Mouse (Mus musculus): Measurements from ENCODE around the gene 4933427D14Rik. TPM values are rescaled to one million over a fixed set of nuclear protein-coding genes. Genes with fewer than 3 reads are reported as not detected.

4933427D14Rik gene
- polyA plus RNA-seq, 1 experiment from 2014 or later: 9.2 TPM

DNA sequence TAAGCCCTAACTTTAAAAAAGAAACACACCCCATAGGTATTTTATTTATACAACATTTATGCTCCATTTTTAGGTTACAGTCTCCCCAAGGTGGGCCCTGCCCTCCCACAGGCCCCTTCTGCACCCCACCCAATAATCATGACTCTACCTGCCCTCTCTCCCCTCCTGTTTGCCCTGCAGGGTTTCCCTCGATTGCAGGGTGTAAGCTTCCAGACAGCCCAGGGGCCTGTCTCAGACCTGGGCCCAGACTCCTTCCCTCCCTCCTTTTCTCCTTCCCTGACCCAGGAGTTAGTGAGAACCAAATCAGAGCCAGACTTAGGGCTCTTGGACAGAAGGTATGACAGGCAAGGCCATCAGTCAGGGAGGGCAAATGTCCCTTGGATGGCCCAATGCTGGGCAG is 25.7 kb upstream of the 4933427D14Rik start:
- Histone ChIP-seq H3K4me3 (ENCODE audit: low read depth, low read length) (no peak overlapping the region), H3K36me3 (ENCODE audit: insufficient read depth, low read length) (no peaks in the 10 kb centered on the region), H3K9ac (replicated peaks; ENCODE audit: low read depth) (no peak overlapping the region), H3K27me3 (replicated peaks; ENCODE audit: insufficient read depth, low read length) (no peaks in the 10 kb centered on the region), H3K4me2 (replicated peaks; ENCODE audit: low read depth, low read length) (no peak overlapping the region), H3K9me3 (ENCODE audit: low read length) (no peaks in the 10 kb centered on the region), H3K4me1 (ENCODE audit: insufficient read depth, low read depth, low read length) (no peaks in the 10 kb centered on the region), H3K27ac (ENCODE audit: low read length) (no peak overlapping the region)
- ATAC-seq: no peak
- TF ChIP-seq EP300 (IDR thresholded peaks at IDR 0.05) (no peak), CTCF (IDR thresholded peaks at IDR 0.05) (no peak)
- no peak for DNase-seq (ENCODE audit: low spot score)
- 62% methylated on average over 1 of the region's 1 CpGs for WGBS

DNA sequence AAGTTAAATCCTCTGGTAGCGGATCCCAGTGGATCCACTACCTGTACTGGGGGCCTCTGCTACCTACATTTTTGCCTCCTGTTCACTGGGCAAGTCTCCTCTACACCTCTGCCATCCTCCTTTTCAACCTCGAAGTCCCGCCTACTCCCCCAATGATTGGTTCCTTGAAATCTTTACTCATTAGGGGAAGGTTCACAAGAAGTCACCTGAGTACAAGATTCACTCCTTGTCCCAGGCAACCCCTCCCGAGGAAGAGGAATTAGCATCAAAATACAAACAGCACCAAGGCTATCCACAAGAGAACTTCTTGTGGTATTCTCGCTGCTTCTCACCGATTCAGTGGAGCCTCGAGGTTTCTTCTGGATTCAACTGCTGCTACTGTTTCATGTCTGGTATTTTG is 24.8 kb upstream of the 4933427D14Rik start:
- no peak for DNase-seq (ENCODE audit: low spot score)
- 81% methylated on average over 7 of the region's 7 CpGs for WGBS
- Histone ChIP-seq H3K4me2 (replicated peaks; ENCODE audit: low read depth, low read length) (no peak overlapping the region), H3K36me3 (ENCODE audit: insufficient read depth, low read length) (no peaks in the 10 kb centered on the region), H3K4me1 (ENCODE audit: insufficient read depth, low read depth, low read length) (no peaks in the 10 kb centered on the region), H3K9ac (replicated peaks; ENCODE audit: low read depth) (no peak overlapping the region), H3K27ac (ENCODE audit: low read length) (no peak overlapping the region), H3K27me3 (replicated peaks; ENCODE audit: insufficient read depth, low read length) (no peaks in the 10 kb centered on the region), H3K4me3 (ENCODE audit: low read depth, low read length) (no peak overlapping the region), H3K9me3 (ENCODE audit: low read length) (no peaks in the 10 kb centered on the region)
- no peak for TF ChIP-seq CTCF (IDR thresholded peaks at IDR 0.05)
- no peak for TF ChIP-seq EP300 (IDR thresholded peaks at IDR 0.05)
- ATAC-seq: no peak

DNA sequence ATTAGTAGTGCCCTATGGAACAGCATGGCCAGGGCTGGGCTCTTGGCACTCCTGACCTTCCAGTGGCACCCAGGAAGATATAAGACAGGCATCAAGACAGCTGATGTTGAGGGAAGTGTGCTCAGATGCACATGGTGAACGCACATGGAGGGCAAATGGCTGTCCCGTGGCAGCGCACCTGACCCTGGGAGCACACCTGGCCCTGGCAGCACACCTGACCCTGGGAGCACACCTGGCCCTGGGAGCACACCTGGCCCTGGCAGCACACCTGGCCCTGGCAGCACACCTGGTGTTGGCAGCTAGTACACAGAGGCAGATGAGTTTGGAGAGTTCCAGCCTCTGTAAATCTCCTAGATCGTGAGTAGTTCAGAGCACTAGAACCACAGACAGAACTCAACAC is 21.3 kb upstream of the 4933427D14Rik start:
- H3K4me2 ChIP-seq (replicated peaks; ENCODE audit: low read depth, low read length): no peak overlapping the region
- no peak overlapping the region for H3K27ac ChIP-seq (ENCODE audit: low read length)
- no peaks in the 10 kb centered on the region for H3K36me3 ChIP-seq (ENCODE audit: insufficient read depth, low read length)
- no peak for TF ChIP-seq CTCF (IDR thresholded peaks at IDR 0.05)
- TF ChIP-seq EP300 (IDR thresholded peaks at IDR 0.05): no peak
- no peak overlapping the region for H3K9ac ChIP-seq (replicated peaks; ENCODE audit: low read depth)
- H3K4me1 ChIP-seq (ENCODE audit: insufficient read depth, low read depth, low read length): no peaks in the 10 kb centered on the region
- H3K9me3 ChIP-seq (ENCODE audit: low read length): no peaks in the 10 kb centered on the region
- DNase-seq (ENCODE audit: low spot score): no peak
- H3K27me3 ChIP-seq (replicated peaks; ENCODE audit: insufficient read depth, low read length): no peaks in the 10 kb centered on the region
- ATAC-seq: no peak
- WGBS: 79% methylated on average over 4 of the region's 4 CpGs
- no peak overlapping the region for H3K4me3 ChIP-seq (ENCODE audit: low read depth, low read length)

DNA sequence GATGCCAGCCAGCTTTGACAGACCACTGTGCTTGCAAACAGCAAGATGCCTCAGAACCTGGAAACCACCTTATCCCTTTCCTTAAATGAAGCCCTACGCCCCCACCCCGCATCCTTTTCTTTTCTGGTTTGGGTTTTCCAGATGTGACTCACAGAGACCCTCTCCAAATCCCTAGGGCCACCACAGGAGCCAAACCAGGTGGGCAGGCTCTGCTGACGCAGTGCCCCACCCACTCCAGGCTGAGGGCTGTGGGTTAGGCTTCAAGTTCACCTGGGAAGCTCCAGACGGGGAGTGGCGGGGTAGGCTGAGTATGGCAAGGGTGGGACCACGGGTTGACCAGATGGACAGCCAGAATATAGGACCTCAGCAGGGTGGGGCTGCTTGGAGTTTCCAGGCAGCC is 19.6 kb upstream of the 4933427D14Rik start:
- Histone ChIP-seq H3K9ac (replicated peaks; ENCODE audit: low read depth) (no peak overlapping the region), H3K9me3 (ENCODE audit: low read length) (no peaks in the 10 kb centered on the region), H3K27me3 (replicated peaks; ENCODE audit: insufficient read depth, low read length) (no peaks in the 10 kb centered on the region), H3K4me2 (replicated peaks; ENCODE audit: low read depth, low read length) (no peak overlapping the region), H3K36me3 (ENCODE audit: insufficient read depth, low read length) (no peaks in the 10 kb centered on the region), H3K4me1 (ENCODE audit: insufficient read depth, low read depth, low read length) (no peaks in the 10 kb centered on the region), H3K27ac (ENCODE audit: low read length) (no peak overlapping the region), H3K4me3 (ENCODE audit: low read depth, low read length) (no peak overlapping the region)
- WGBS: 74% methylated on average over 6 of the region's 6 CpGs
- ATAC-seq: no peak
- TF ChIP-seq EP300 (IDR thresholded peaks at IDR 0.05) (no peak), CTCF (IDR thresholded peaks at IDR 0.05) (no peak)
- DNase-seq (ENCODE audit: low spot score): no peak

DNA sequence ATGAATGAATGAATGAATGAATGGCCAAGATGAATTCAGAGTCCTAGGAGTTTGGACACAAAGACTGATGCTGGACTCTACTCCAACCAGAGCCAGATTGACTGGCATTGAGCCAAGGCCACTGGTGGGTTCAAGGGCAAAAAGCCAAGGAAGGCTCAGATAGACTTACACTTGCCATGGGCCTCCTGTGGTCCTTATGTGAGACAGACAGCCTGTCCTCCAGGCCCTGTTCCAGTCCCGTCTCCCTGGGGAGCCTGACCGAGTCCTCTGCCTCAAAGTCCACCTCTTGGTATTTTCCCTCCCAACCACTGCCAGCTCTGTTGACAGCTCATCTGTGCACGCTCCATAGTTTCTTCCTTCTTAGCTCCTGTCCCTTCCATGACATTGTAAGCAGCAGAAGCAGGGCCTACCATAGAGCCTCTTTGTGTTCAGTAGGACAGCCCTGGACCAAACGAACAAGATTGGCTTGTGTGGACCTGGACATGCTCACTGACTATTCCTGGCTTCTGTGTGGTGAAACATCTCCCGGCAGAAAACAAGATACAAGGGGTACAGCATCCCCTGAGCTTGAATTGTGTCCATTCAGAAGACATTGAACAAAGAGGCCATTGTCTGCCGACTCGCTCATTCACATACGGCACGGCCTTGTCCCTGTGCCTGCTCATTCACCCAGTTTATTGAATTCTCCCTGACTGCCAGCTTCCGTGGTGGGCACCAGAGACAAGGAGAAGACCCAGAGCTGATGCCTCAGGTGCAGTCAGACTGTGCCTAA is 18.9 kb upstream of the 4933427D14Rik start:
- DNase-seq (ENCODE audit: low spot score) (no peak), ATAC-seq (no peak)
- TF ChIP-seq EP300 (IDR thresholded peaks at IDR 0.05) (no peak), CTCF (IDR thresholded peaks at IDR 0.05) (no peak)
- no peak overlapping the region for H3K27ac ChIP-seq (ENCODE audit: low read length)
- 66% methylated on average over 10 of the region's 10 CpGs for WGBS
- no peak overlapping the region for H3K9ac ChIP-seq (replicated peaks; ENCODE audit: low read depth)
- no peak overlapping the region for H3K4me3 ChIP-seq (ENCODE audit: low read depth, low read length)
- H3K27me3 ChIP-seq (replicated peaks; ENCODE audit: insufficient read depth, low read length): no peaks in the 10 kb centered on the region
- H3K9me3 ChIP-seq (ENCODE audit: low read length): no peaks in the 10 kb centered on the region
- no peaks in the 10 kb centered on the region for H3K4me1 ChIP-seq (ENCODE audit: insufficient read depth, low read depth, low read length)
- no peak overlapping the region for H3K4me2 ChIP-seq (replicated peaks; ENCODE audit: low read depth, low read length)
- H3K36me3 ChIP-seq (ENCODE audit: insufficient read depth, low read length): no peaks in the 10 kb centered on the region

DNA sequence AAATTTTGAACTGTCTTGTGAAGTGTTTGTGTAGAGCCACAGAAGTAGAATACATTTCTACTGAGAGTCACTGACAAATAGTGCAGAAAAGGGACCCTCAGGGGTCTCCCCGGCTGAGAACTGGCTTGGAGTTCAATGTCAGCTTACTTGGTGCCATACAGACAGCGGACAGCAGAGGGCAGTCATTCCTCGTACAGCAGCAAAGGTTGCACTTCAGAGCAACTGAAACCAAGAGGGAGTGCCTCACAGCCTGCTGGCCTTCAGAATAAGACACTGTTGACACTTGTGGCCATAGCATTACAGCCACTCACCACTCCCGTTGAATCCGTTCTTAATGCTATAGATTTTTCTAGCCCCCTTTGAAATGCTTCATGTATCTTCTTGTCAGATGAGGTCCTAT is 17.6 kb upstream of the 4933427D14Rik start:
- no peaks in the 10 kb centered on the region for H3K4me1 ChIP-seq (ENCODE audit: insufficient read depth, low read depth, low read length)
- H3K4me2 ChIP-seq (replicated peaks; ENCODE audit: low read depth, low read length): no peak overlapping the region
- ATAC-seq (peak; percentile 60), DNase-seq (ENCODE audit: low spot score) (peak; percentile 86)
- no peaks in the 10 kb centered on the region for H3K27me3 ChIP-seq (replicated peaks; ENCODE audit: insufficient read depth, low read length)
- H3K9me3 ChIP-seq (ENCODE audit: low read length): no peaks in the 10 kb centered on the region
- 9% methylated on average over 5 of the region's 5 CpGs for WGBS
- H3K27ac ChIP-seq (ENCODE audit: low read length): no peak overlapping the region
- TF ChIP-seq EP300 (IDR thresholded peaks at IDR 0.05): no peak
- TF ChIP-seq CTCF (IDR thresholded peaks at IDR 0.05): peak; percentile 95
- H3K36me3 ChIP-seq (ENCODE audit: insufficient read depth, low read length): no peaks in the 10 kb centered on the region
- no peak overlapping the region for H3K9ac ChIP-seq (replicated peaks; ENCODE audit: low read depth)
- no peak overlapping the region for H3K4me3 ChIP-seq (ENCODE audit: low read depth, low read length)
